Mouse (Mus musculus): Measurements from ENCODE around the gene Gjb3. TPM values are rescaled to one million over a fixed set of nuclear protein-coding genes. Genes with fewer than 3 reads are reported as not detected.

The Gjb3 gene
- polyA plus RNA-seq, 1 experiment: 1.8 TPM

DNA sequence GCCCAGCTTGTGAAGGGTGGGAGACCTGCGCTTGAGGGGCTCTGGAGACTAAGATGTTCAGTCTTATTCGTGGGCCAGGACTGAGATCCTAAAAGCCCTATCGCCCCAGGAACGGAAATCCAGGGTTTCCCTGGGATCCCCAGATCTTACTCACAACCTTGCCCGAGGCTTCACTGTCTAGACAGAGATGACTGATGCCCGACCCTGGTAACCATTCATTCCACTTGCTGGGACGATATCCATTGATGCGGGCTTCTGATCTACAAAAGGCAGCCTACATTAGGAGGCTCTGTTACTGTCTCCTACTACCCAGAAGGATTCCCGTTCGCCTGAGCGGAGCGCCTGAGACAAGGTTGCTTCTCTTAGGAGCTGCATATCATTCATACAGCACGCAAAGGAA lies 527 bp upstream of the Gjb3 start:
- Histone ChIP-seq H3K4me3 (ENCODE audit: insufficient read depth, poor library complexity, severe bottlenecking) (no peak overlapping the region), H3ac (ENCODE audit: control insufficient read depth, insufficient read length, low read depth) (no peak overlapping the region), H3K79me3 (ENCODE audit: low read depth) (no peaks in the 10 kb centered on the region), H3K79me2 (ENCODE audit: control insufficient read depth, insufficient read depth) (no peaks in the 10 kb centered on the region), H3K27me3 (ENCODE audit: control insufficient read depth, insufficient read depth, insufficient read length) (no peaks in the 10 kb centered on the region), H3K36me3 (ENCODE audit: control insufficient read depth, insufficient read depth) (no peaks in the 10 kb centered on the region)
- TF ChIP-seq USF1 (IDR thresholded peaks at IDR 0.05; ENCODE audit: low read depth) (no peak), FOSL1 (IDR thresholded peaks at IDR 0.05; ENCODE audit: insufficient read depth, low read length, poor library complexity, severe bottlenecking) (no peak), MYOD1 (IDR thresholded peaks at IDR 0.05; ENCODE audit: control insufficient read depth, insufficient read length, low read depth) (no peak), CTCF (IDR thresholded peaks at IDR 0.05; ENCODE audit: control insufficient read depth, insufficient read depth, insufficient read length) (no peak)

DNA sequence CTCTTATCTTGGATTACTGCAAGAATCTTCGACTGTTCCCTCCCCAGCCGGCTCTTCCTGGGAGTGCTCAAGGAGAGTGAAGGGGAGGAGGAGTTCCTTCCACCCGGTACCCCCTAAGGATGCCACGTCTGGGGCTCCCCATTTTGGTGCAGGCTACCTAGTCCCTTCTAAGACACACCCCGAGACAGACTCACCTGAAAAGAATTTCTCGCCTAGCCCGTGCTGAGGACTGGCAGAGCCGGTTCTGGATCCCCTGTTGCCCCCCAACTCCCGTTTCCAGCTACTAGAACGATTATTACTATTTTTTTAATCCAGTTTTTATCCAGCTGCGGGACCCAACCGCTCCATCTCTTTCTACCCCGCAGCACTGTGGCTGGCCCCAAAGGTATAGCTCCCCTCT lies 893 bp downstream of the Gjb3 start:
- TF ChIP-seq CTCF (IDR thresholded peaks at IDR 0.05; ENCODE audit: control insufficient read depth, insufficient read depth, insufficient read length): no peak
- TF ChIP-seq FOSL1 (IDR thresholded peaks at IDR 0.05; ENCODE audit: insufficient read depth, low read length, poor library complexity, severe bottlenecking): no peak
- no peak for TF ChIP-seq CEBPB (IDR thresholded peaks at IDR 0.05; ENCODE audit: low read depth)
- no peak for TF ChIP-seq MYOG (IDR thresholded peaks at IDR 0.05; ENCODE audit: control insufficient read depth, extremely low read depth, insufficient read length)
- TF ChIP-seq MAX (IDR thresholded peaks at IDR 0.05): no peak
- TF ChIP-seq MYOD1 (IDR thresholded peaks at IDR 0.05; ENCODE audit: control insufficient read depth, insufficient read length, low read depth): no peak
- TF ChIP-seq USF1 (IDR thresholded peaks at IDR 0.05; ENCODE audit: low read depth): no peak
- H3ac ChIP-seq (ENCODE audit: control insufficient read depth, insufficient read length, low read depth): no peak overlapping the region

GRCm38 (mm10) chr4:127329046-127329445 lies 1.6 kb downstream of the Gjb3 start:
- Histone ChIP-seq H3K79me3 (ENCODE audit: low read depth) (no peaks in the 10 kb centered on the region), H3ac (ENCODE audit: control insufficient read depth, insufficient read length, low read depth) (no peak overlapping the region), H3K27me3 (ENCODE audit: control insufficient read depth, insufficient read depth, insufficient read length) (no peaks in the 10 kb centered on the region), H3K79me2 (ENCODE audit: control insufficient read depth, insufficient read depth) (no peaks in the 10 kb centered on the region), H3K36me3 (ENCODE audit: control insufficient read depth, insufficient read depth) (no peaks in the 10 kb centered on the region), H3K4me3 (ENCODE audit: insufficient read depth, poor library complexity, severe bottlenecking) (no peak overlapping the region)
- no peak for TF ChIP-seq FOSL1 (IDR thresholded peaks at IDR 0.05; ENCODE audit: insufficient read depth, low read length, poor library complexity, severe bottlenecking)
- no peak for TF ChIP-seq CEBPB (IDR thresholded peaks at IDR 0.05; ENCODE audit: low read depth)
- TF ChIP-seq MAX (IDR thresholded peaks at IDR 0.05): no peak
- no peak for TF ChIP-seq MYOG (IDR thresholded peaks at IDR 0.05; ENCODE audit: control insufficient read depth, extremely low read depth, insufficient read length)
- TF ChIP-seq MYOD1 (IDR thresholded peaks at IDR 0.05; ENCODE audit: control insufficient read depth, insufficient read length, low read depth): no peak
- TF ChIP-seq CTCF (IDR thresholded peaks at IDR 0.05; ENCODE audit: control insufficient read depth, insufficient read depth, insufficient read length): no peak
- no peak for TF ChIP-seq USF1 (IDR thresholded peaks at IDR 0.05; ENCODE audit: low read depth)

More for the DNA sequence above, 893 bp downstream of the Gjb3 start:
- H3K27me3 ChIP-seq (ENCODE audit: control insufficient read depth, insufficient read depth, insufficient read length): no peaks in the 10 kb centered on the region
- no peaks in the 10 kb centered on the region for H3K79me3 ChIP-seq (ENCODE audit: low read depth)
- H3K36me3 ChIP-seq (ENCODE audit: control insufficient read depth, insufficient read depth): no peaks in the 10 kb centered on the region
- no peaks in the 10 kb centered on the region for H3K79me2 ChIP-seq (ENCODE audit: control insufficient read depth, insufficient read depth)
- H3K4me3 ChIP-seq (ENCODE audit: insufficient read depth, poor library complexity, severe bottlenecking): no peak overlapping the region

DNA sequence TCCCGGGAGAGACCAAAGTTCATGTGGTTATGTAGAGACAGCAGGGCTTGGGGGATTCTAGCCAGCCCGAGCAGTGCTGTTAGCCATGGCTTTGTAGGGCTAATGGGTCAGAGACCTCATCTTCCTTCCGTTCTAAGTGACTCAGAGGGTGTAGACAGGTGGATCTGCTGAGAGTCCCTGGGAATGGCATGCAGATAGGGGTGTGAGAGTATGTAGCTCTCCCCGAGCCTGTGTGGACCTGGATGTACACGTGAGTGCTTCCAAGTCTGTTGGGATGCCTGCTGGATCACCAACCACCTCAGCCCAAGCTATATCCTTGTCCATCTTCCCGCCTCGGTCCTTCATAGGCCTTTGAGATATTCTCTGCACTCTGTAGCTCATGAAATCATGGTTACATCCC lies 2.3 kb downstream of the Gjb3 start:
- TF ChIP-seq FOSL1 (IDR thresholded peaks at IDR 0.05; ENCODE audit: insufficient read depth, low read length, poor library complexity, severe bottlenecking) (no peak), CEBPB (IDR thresholded peaks at IDR 0.05; ENCODE audit: low read depth) (no peak), USF1 (IDR thresholded peaks at IDR 0.05; ENCODE audit: low read depth) (no peak), MAX (IDR thresholded peaks at IDR 0.05) (no peak), CTCF (IDR thresholded peaks at IDR 0.05; ENCODE audit: control insufficient read depth, insufficient read depth, insufficient read length) (no peak), MYOD1 (IDR thresholded peaks at IDR 0.05; ENCODE audit: control insufficient read depth, insufficient read length, low read depth) (peak; percentile 57), MYOG (IDR thresholded peaks at IDR 0.05; ENCODE audit: control insufficient read depth, extremely low read depth, insufficient read length) (no peak)
- no peaks in the 10 kb centered on the region for H3K36me3 ChIP-seq (ENCODE audit: control insufficient read depth, insufficient read depth)
- no peak overlapping the region for H3K4me3 ChIP-seq (ENCODE audit: insufficient read depth, poor library complexity, severe bottlenecking)
- H3K79me2 ChIP-seq (ENCODE audit: control insufficient read depth, insufficient read depth): no peaks in the 10 kb centered on the region
- H3K79me3 ChIP-seq (ENCODE audit: low read depth): no peaks in the 10 kb centered on the region
- H3K27me3 ChIP-seq (ENCODE audit: control insufficient read depth, insufficient read depth, insufficient read length): no peaks in the 10 kb centered on the region
- no peak overlapping the region for H3ac ChIP-seq (ENCODE audit: control insufficient read depth, insufficient read length, low read depth)

- TF ChIP-seq CTCF (IDR thresholded peaks at IDR 0.05; ENCODE audit: control insufficient read depth, insufficient read depth, insufficient read length) (no peak), CEBPB (IDR thresholded peaks at IDR 0.05; ENCODE audit: low read depth) (peak; percentile 95)
- H3K36me3 ChIP-seq (ENCODE audit: control insufficient read depth, insufficient read depth): no peaks in the 10 kb centered on the region
- H3K4me3 ChIP-seq (ENCODE audit: insufficient read depth, poor library complexity, severe bottlenecking): no peak overlapping the region
- no peaks in the 10 kb centered on the region for H3K79me3 ChIP-seq (ENCODE audit: low read depth)
- H3K27me3 ChIP-seq (ENCODE audit: control insufficient read depth, insufficient read depth, insufficient read length): no peaks in the 10 kb centered on the region
- no peak overlapping the region for H3ac ChIP-seq (ENCODE audit: control insufficient read depth, insufficient read length, low read depth)
- no peaks in the 10 kb centered on the region for H3K79me2 ChIP-seq (ENCODE audit: control insufficient read depth, insufficient read depth)
These were observed 2.9 kb downstream of the Gjb3 start for GRCm38 (mm10) chr4:127327749-127328148.

GRCm38 (mm10) chr4:127327258-127327657 lies 3.4 kb downstream of the Gjb3 start:
- peak; percentile 64 for TF ChIP-seq MAX (IDR thresholded peaks at IDR 0.05)
- TF ChIP-seq FOSL1 (IDR thresholded peaks at IDR 0.05; ENCODE audit: insufficient read depth, low read length, poor library complexity, severe bottlenecking): peak; percentile 61
- no peak for TF ChIP-seq MYOD1 (IDR thresholded peaks at IDR 0.05; ENCODE audit: control insufficient read depth, insufficient read length, low read depth)
- no peak for TF ChIP-seq CEBPB (IDR thresholded peaks at IDR 0.05; ENCODE audit: low read depth)
- TF ChIP-seq CTCF (IDR thresholded peaks at IDR 0.05; ENCODE audit: control insufficient read depth, insufficient read depth, insufficient read length): no peak
- TF ChIP-seq USF1 (IDR thresholded peaks at IDR 0.05; ENCODE audit: low read depth): no peak
- no peaks in the 10 kb centered on the region for H3K27me3 ChIP-seq (ENCODE audit: control insufficient read depth, insufficient read depth, insufficient read length)
- no peaks in the 10 kb centered on the region for H3K36me3 ChIP-seq (ENCODE audit: control insufficient read depth, insufficient read depth)
- H3K4me3 ChIP-seq (ENCODE audit: insufficient read depth, poor library complexity, severe bottlenecking): no peak overlapping the region
- no peak overlapping the region for H3ac ChIP-seq (ENCODE audit: control insufficient read depth, insufficient read length, low read depth)
- H3K79me3 ChIP-seq (ENCODE audit: low read depth): no peaks in the 10 kb centered on the region
- H3K79me2 ChIP-seq (ENCODE audit: control insufficient read depth, insufficient read depth): no peaks in the 10 kb centered on the region
